Mouse (Mus musculus) cerebellum, adult 18-20 months (tissue): ENCODE data around the gene Gm49395.

Experiments used
- DNase-seq, 2 experiments: peaks; one replicate each; pipeline ENCODE4 v3.0.0; 2021

Gm49395 gene

GRCm38 (mm10) chr13:115042652-115043051 lies 59.1 kb downstream of the Gm49395 start:
- no peak for DNase-seq

GRCm38 (mm10) chr13:115037304-115037703 lies 64.4 kb downstream of the Gm49395 start:
- DNase-seq = no peak

- no peak for DNase-seq
Measured at GRCm38 (mm10) chr13:115035387-115035786, 66.3 kb downstream of the Gm49395 start.

- no peak for DNase-seq
Measured at GRCm38 (mm10) chr13:115033135-115033534, 68.6 kb downstream of the Gm49395 start.

GRCm38 (mm10) chr13:115031177-115032000 lies 70.3 kb downstream of the Gm49395 start:
- no peak for DNase-seq

- no peak for DNase-seq
Measured at GRCm38 (mm10) chr13:115025394-115025793, 76.3 kb downstream of the Gm49395 start.

- DNase-seq = no peak
Measured at GRCm38 (mm10) chr13:115022117-115022787, 79.5 kb downstream of the Gm49395 start.

- no peak for DNase-seq
Measured at GRCm38 (mm10) chr13:115021411-115021810, 80.3 kb downstream of the Gm49395 start.

- DNase-seq = no peak
Measured at GRCm38 (mm10) chr13:115020727-115021126, 81.0 kb downstream of the Gm49395 start.

- DNase-seq = no peak
Measured at GRCm38 (mm10) chr13:115017545-115017944, 84.2 kb downstream of the Gm49395 start.

- DNase-seq = no peak
Measured at GRCm38 (mm10) chr13:115011547-115011946, 90.2 kb downstream of the Gm49395 start.

GRCm38 (mm10) chr13:115006213-115006835 lies 95.4 kb downstream of the Gm49395 start:
- DNase-seq = no peak

GRCm38 (mm10) chr13:115005342-115005741 lies 96.4 kb downstream of the Gm49395 start:
- no peak for DNase-seq

GRCm38 (mm10) chr13:115003444-115004053 lies 98.2 kb downstream of the Gm49395 start:
- no peak for DNase-seq

- no peak for DNase-seq
Measured at GRCm38 (mm10) chr13:115002837-115003236, 98.9 kb downstream of the Gm49395 start.

GRCm38 (mm10) chr13:115002155-115002554 lies 99.6 kb downstream of the Gm49395 start:
- DNase-seq = no peak

GRCm38 (mm10) chr13:114999582-114999981 lies 102.1 kb downstream of the Gm49395 start:
- no peak for DNase-seq

GRCm38 (mm10) chr13:114998100-114998499 lies 103.6 kb downstream of the Gm49395 start:
- DNase-seq = no peak

GRCm38 (mm10) chr13:114992260-114993014 lies 109.3 kb downstream of the Gm49395 start:
- DNase-seq = no peak

- DNase-seq = no peak
Measured at GRCm38 (mm10) chr13:114987668-114988067, 114.1 kb downstream of the Gm49395 start.

- no peak for DNase-seq
Measured at GRCm38 (mm10) chr13:114987161-114987560, 114.6 kb downstream of the Gm49395 start.
